Mouse (Mus musculus) thymus, postnatal 36 days (tissue): ENCODE data around the gene Mki67.
A peak's percentile ranks its signal among the peaks of the same experiment; 100 is the strongest.

Experiments used
- DNase-seq, 2 experiments: peaks; one replicate each; pipeline ENCODE4 v3.0.0; 2022; ENCODE audit warnings: mixed read lengths in 2 of 2

Mki67 gene

GRCm38 (mm10) chr7:135664211-135664610 lies 52.0 kb downstream of the Mki67 start:
- DNase-seq = no peak

GRCm38 (mm10) chr7:135660314-135660713 lies 55.8 kb downstream of the Mki67 start:
- no peak for DNase-seq

- peak in 1 of 2 experiments; percentile 54 for DNase-seq
These were observed 56.7 kb downstream of the Mki67 start for GRCm38 (mm10) chr7:135659314-135659935.

DNA sequence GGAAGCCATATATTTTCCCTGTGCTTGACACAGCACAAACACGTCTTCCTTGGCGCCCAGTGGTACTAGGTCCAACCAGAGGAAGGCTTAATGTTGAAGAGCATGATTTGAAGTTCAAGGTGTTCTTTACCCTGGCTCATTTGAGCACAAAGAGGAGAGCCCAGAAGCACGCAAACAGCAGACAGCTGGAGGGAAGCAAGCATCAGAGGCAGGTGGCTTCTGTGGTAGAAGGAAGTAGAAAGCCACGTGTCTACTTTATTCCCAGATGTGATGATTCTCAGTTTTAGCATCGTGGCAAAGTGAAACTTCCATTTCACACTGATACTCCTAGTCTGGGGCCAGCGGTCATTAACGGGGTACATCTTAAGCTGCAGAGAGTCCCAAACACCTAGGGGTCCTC lies 58.0 kb downstream of the Mki67 start:
- peak in 1 of 2 experiments; percentile 67 for DNase-seq

DNA sequence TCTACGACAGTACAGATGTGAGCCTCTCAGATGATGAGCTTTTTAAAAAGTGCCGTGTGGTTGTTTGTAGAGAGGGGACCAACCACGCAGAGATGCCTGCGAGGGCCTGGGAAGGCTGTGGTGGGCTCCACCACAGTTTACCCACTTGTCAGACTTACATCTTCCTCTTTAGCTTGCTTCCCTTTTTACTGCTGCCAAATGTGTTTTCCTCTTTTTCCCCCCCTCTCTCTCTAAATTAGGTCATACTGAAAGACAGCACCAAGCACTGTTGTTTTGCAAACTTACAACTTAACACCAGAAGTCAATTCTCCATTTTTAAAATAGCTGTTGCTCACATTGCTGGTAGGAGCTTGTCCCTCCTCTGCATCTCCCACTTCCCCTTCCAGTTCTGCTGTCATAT lies 61.0 kb downstream of the Mki67 start:
- DNase-seq = no peak

DNA sequence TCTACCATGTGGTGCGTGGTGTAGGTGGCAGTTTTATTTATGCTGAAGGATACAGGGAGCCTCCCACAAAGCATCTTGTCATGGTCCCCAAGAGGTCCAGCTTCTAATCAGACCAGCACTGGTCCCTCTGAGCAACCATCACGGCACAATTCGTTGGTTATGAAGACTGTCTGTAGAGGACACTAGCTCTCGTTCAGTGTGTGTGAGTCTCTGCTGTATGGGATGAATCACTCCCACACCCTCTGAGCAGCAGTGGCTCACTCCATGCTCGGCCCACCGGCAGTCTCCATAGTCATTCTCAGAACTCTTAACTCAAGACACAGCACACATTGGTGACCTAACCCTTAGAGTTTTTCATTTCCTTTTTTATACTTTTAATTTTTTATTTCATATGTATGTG lies 61.9 kb downstream of the Mki67 start:
- no peak for DNase-seq

- DNase-seq = no peak
These were observed 62.6 kb downstream of the Mki67 start for GRCm38 (mm10) chr7:135653601-135654000.

DNA sequence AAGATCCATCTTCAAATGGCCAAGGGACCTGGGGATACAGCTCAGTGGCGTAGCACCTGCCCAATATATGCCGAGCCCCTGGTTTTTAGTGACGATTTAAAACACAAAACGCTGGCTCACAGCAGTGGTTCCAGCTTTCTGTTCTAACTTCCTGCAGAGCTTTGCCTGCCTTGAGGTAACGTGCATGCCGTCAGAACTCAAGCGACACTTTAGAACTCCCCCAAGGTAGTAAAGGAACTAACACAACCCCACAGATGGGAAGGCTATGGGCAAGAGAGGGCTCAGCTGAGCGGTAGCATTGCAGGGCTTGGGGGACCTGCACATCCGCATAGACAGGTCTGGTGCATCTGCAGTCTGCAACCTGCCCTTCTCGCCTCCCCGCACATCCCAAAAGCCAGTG lies 63.4 kb downstream of the Mki67 start:
- DNase-seq = peak; percentile 62 to 72

DNA sequence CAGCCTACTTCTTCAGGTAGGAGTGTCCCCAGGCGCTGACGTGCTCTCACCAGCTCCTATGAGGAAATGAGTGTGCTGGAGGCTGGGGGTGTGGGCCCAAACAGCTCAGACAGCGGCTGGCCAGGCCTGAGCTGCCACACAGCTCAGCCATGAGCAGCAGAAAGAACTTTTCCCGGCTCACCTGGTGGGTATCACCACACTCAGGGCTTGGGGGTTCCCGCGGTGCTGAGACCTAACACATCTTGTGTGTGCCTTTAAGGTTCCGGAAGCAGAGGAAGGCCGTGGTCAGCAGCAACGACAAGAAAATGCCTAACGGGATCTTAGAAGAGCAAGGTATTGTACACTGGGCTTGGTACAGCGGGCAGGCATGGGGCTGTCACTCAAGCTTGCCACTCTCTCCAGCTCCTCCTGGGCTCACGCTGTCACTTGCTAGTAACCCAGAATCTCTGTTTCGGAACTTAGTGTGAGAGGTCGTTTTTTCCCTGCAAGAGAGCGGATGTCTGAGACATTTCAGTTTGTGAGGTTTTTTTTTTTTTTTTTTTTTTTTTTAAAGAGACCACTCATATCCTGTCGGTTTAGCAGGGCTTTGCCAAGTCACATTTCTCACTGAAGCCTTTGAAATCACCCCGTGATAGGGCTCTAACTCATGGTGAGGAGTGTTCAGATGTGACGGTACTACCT lies 64.2 kb downstream of the Mki67 start:
- peak; percentile 72 to 80 for DNase-seq

GRCm38 (mm10) chr7:135650061-135650460 lies 66.1 kb downstream of the Mki67 start:
- DNase-seq = no peak

- no peak for DNase-seq
These were observed 66.9 kb downstream of the Mki67 start for GRCm38 (mm10) chr7:135649306-135649705.

- no peak for DNase-seq
These were observed 67.3 kb downstream of the Mki67 start for GRCm38 (mm10) chr7:135648821-135649220.

DNA sequence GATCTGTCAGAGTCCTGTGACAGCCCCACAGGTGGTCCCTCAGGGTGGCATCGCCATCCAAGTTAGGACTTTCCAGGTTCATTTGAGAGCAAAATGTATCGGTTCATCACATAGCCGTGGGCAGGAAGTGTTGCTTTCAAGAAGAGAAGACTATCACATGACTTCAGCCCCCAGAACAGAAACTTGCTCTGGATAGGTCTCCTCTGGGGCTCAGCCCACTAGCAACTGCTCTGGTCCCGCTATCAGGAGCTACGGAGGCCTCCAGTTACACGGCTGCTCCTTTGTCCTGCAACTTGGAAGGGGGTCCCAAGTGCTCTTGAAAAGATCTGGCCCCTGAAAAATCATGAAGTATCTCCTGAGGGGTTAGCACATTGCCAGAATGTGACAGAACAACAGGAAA lies 69.2 kb downstream of the Mki67 start:
- peak; percentile 53 to 56 for DNase-seq

- no peak for DNase-seq
These were observed 71.7 kb downstream of the Mki67 start for GRCm38 (mm10) chr7:135644452-135644851.

DNA sequence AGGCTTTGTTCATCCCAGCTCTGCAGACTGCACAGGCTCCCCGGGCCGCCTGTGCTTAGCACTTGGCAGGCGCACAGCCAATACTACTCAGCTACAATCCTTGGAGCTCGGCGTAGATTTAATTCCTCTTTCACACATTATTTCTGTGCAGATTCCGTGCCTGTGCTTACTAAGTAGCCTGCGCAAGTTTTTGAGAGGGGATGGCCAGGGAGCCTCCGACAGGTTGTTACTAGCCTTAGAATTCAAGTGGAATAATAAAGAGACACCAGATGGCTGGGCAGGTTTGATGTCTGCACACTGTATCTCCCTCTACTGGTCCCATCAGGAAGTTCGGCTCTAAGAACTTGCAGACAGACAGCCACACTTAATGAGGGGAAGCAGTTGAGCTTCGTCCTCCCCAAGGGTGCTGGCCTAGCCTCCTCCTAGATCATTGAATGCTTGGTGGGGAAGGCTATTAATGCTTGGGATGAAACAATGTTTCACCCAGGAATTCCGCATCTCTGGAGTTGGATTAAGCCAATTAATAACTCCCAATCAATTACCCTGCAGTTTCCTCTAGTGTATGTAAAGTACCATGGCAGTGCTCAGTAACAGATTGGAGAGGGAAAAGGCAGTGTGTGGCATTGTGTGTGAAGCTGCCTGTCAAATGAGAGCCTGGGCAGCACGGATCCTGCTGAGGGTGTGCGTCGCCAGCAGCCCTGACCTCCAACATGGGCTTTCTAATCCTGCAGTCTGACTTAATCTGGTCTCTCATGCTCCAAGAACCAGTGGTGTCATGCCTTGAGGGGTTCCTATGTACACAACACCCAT lies 74.3 kb downstream of the Mki67 start:
- DNase-seq = no peak
